Mouse (Mus musculus) liver, embryonic 14.5 days (tissue): ENCODE results near the gene Lin28b. TPM values are rescaled to one million over a fixed set of nuclear protein-coding genes. Genes with fewer than 3 reads are reported as not detected.

Experiments
- ATAC-seq: fragments of 200-750 bp; cut with Nextera tagmentation; 2 replicates; pipeline ENCODE4 v1.8.0; 2017; ENCODE audit warnings: moderate number of reproducible peaks, mild to moderate bottlenecking, moderate library complexity; ENCODE audit not compliant: insufficient read depth
- DNase-seq, 3 experiments: peaks; one replicate each; pipeline ENCODE4 v3.0.0-alpha.2; 2012 to 2013; ENCODE audit warnings: low read depth in 3 of 3, low spot score in 3 of 3
- H3K27ac ChIP-seq: fragments of 300-500 bp; sonication (generic); 2 replicates; pipeline ENCODE4 v1.5.1; 2014; ENCODE audit warnings: moderate library complexity, mild to moderate bottlenecking, control low read depth, inconsistent platforms
- H3K27me3 ChIP-seq: fragments of 300-500 bp; sonication (generic); 2 replicates; pipeline ENCODE4 v1.6.1; 2014; ENCODE audit warnings: mild to moderate bottlenecking, low read length, moderate library complexity; ENCODE audit not compliant: control insufficient read depth, insufficient read depth
- H3K36me3 ChIP-seq: fragments of 300-500 bp; sonication (generic); replicated peaks from 2 replicates; pipeline ENCODE4 v1.6.1; 2014; ENCODE audit warnings: low read depth; ENCODE audit not compliant: control insufficient read depth, insufficient read depth
- H3K4me1 ChIP-seq, 2 experiments: fragments of 200-500 bp in 1 of 2; fragments of 300-500 bp in 1 of 2; sonication (generic) in 1 of 2; replicated peaks; 2 replicates each; pipeline ENCODE4 v1.6.1; 2012 to 2014; ENCODE audit warnings: antibody characterized with exemption in 1 of 2, inconsistent platforms in 1 of 2, low read length in 1 of 2; ENCODE audit not compliant: control insufficient read depth in 2 of 2, insufficient read depth in 2 of 2
- H3K4me2 ChIP-seq: fragments of 300-500 bp; sonication (generic); 2 replicates; pipeline ENCODE4 v1.6.1; 2014; ENCODE audit warnings: low read depth, mild to moderate bottlenecking, control low read depth, moderate library complexity
- H3K4me3 ChIP-seq, 2 experiments: fragments of 200-500 bp in 1 of 2; fragments of 300-500 bp in 1 of 2; sonication (generic) in 1 of 2; 2 replicates each; pipeline ENCODE4 v1.5.1; 2012 to 2014; ENCODE audit warnings: low read depth in 2 of 2, low read length in 2 of 2, mild to moderate bottlenecking in 2 of 2, control low read depth in 1 of 2, inconsistent platforms in 1 of 2, moderate library complexity in 1 of 2; ENCODE audit not compliant: insufficient read depth in 1 of 2
- H3K9ac ChIP-seq: fragments of 300-500 bp; sonication (generic); replicated peaks from 2 replicates; pipeline ENCODE4 v1.6.1; 2014; ENCODE audit warnings: mild to moderate bottlenecking, control low read depth, moderate library complexity
- H3K9me3 ChIP-seq: fragments of 300-500 bp; sonication (generic); 2 replicates; pipeline ENCODE4 v1.6.1; 2016; ENCODE audit warnings: low read length, mixed read lengths; ENCODE audit not compliant: control insufficient read depth
- CTCF ChIP-seq: IDR thresholded peaks from 2 replicates; pipeline ENCODE4 v1.5.1; 2016; ENCODE audit warnings: antibody characterized with exemption, low read depth, control low read depth
- EP300 ChIP-seq: IDR thresholded peaks from 2 replicates; pipeline ENCODE4 v1.6.1; 2016; ENCODE audit warnings: antibody characterized with exemption, low read depth
- WGBS: fragments of 180-500 bp; shearing (Covaris S2); extraction: QIAGEN DNeasy Blood & Tissue Kit; methylation state at CpG from one replicate; pipeline ENCODE4 v1.1.7; 2014; ENCODE audit not compliant: insufficient replicate concordance; 5-methylcytosine and 5-hydroxymethylcytosine counted together
- polyA plus RNA-seq, 2 experiments: library from polyadenylated mRNA; depleted of rRNA in 1 of 2; stranded (reverse) in 1 of 2; unstranded in 1 of 2; fragments of >200 nt; fragmentation: Nextera tagmentation in 1 of 2; extraction: Ambion mirVana in 1 of 2; gene quantifications; 2 replicates each; pipeline versions ENCODE4 v1.2.1 to v1.2.3; 2012 to 2014

Lin28b gene
- polyA plus RNA-seq, 2 experiments, result 5.9 to 8.8 TPM

DNA sequence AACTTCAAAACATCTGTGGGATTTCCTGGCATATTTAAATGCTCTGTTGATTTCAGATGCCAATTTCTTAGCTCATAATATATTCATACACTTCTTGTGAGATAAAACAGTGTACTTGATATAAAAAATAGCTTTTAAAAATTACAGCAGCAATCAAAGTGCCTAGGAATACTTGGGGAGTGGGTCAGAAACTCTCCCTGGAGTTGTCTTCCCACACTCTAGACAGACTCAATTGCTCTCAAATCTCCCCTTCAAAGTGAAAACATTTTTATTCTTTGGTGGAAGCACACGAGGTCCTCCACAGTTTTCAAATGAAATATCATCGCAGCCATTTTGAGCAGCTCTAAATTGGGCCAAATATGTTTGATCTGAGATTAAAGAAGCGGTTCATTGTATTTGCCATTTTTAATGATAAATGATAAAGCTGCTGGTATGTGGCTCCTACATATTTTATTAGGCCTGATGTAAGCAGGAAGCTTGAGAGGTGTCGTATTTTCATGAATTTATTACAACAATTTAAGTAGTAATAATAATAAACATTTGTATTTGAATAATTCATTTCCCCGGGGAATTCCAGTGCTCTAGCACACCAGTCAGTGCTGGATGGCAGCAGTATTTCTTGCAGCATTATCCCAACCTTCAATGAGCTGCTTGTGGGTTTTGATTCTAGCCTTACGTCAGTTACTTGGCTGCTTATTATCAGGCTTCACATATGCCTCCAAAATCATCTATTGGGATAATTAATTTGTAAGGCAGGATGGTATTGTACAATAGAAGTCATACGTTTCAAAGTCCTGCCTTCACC, 157.8 kb downstream of the Lin28b start:
- no peaks in the 10 kb centered on the region for H3K27me3 ChIP-seq
- H3K9ac ChIP-seq, result no peak overlapping the region
- no peaks in the 10 kb centered on the region for H3K36me3 ChIP-seq
- no peaks in the 10 kb centered on the region for H3K9me3 ChIP-seq
- 58% methylated on average over 7 of the region's 7 CpGs for WGBS
- H3K4me3 ChIP-seq, result no peak overlapping the region
- ATAC-seq, result no peak
- H3K4me1 ChIP-seq, result no peaks in the 10 kb centered on the region
- no peak for DNase-seq
- no peak overlapping the region for H3K27ac ChIP-seq
- no peak overlapping the region for H3K4me2 ChIP-seq
- TF ChIP-seq EP300, result no peak
- no peak for TF ChIP-seq CTCF

Other genes starting within 250 kb of the Lin28b start
- 0.02 TPM in 2 replicates for gene Bves, start 150.6 kb downstream of the Lin28b start, polyA plus RNA-seq (2012; rRNA removed)
- 0.09 TPM in 1 of 2 replicates, not detected in the other for gene Bves, start 150.6 kb downstream of the Lin28b start, polyA plus RNA-seq (2014; fragmentation: Nextera tagmentation; extraction: Ambion mirVana)
- 20.7 and 32.8 TPM in 2 replicates for gene Hace1, start 91.4 kb upstream of the Lin28b start, polyA plus RNA-seq (2012; rRNA removed)
- gene Hace1, start 91.4 kb upstream of the Lin28b start, polyA plus RNA-seq (2014; fragmentation: Nextera tagmentation; extraction: Ambion mirVana), result 46.3 and 51.1 TPM in 2 replicates